Comparison of ENCODE assay signal across 15 mouse cellular contexts in the genomic region with DNA sequence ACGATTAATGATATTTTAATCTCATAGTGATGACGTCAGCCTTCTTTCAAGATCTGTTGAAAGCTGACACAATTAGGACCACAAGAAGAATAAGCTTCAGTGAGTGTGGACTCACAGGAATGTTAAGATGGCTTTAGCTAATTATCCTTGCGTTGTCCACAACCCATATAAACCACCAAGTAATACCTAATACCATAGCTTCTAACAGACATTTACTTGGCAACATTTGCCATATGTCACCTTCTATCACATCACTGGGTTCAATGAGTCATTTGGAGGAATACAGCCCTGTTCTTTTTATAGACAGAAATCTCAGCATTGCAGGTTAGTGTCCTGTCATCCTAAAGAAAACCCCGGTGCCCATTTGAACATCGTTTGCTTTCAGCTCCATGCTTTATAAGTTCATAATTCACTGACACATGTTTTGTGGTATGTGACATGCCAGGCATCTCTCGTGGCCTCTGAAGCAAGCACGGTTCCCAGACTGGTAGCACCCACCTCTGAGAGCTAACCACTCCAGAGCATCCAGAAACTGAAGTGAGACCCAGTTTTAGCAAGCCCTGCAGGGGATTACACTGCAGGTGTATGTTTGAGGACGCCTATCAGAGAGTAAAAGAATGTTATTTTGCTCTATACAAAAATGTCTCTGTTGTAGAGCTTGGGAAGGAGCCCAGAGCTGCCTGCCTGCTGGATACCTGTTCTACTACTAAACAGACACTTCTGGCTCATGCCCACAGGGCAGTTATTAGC.
DNase-seq lines count a peak whose midpoint lies in the region; ATAC-seq and TF ChIP-seq lines count a peak whose summit lies in the region.
"Had no signal": no experiment of that assay in that cellular context is flagged by ENCODE, and none has a peak within 500 bp of the region (broad histone marks: within the 10 kb centered on the region; RNA-seq: fewer than 3 reads in every experiment).

No protein-coding gene starts in this region.

- no peak overlapping the region for H3K4me2 ChIP-seq in hindbrain, postnatal 0 days (ENCODE audit: low read depth, low read length)
- H3K4me2 ChIP-seq: embryonic facial prominence, embryonic 13.5 days; limb, embryonic 15.5 days; neural tube, embryonic 12.5 days had no signal

- no peak for TF ChIP-seq CTCF in hindbrain, postnatal 0 days (IDR thresholded peaks at IDR 0.05; ENCODE audit: low read depth)
- no peak for TF ChIP-seq CTCF in Patski (IDR thresholded peaks at IDR 0.05)
- no peak for TF ChIP-seq CTCF in cerebellum, adult 2 months (IDR thresholded peaks at IDR 0.05; ENCODE audit: borderline replicate concordance, insufficient read depth, low read depth, low read length)
- TF ChIP-seq CTCF in thymus, adult 2 months (IDR thresholded peaks at IDR 0.05; ENCODE audit: borderline replicate concordance, control insufficient read depth, extremely low read depth, insufficient read depth, low read length, poor library complexity), result no peak

- no peak overlapping the region for H3K4me3 ChIP-seq in hindbrain, postnatal 0 days (ENCODE audit: low read length)
- H3K4me3 ChIP-seq in hindbrain, embryonic 10.5 days, result no peak overlapping the region
- peak overlapping the region; percentile 44 for H3K4me3 ChIP-seq in cerebellum, adult 2 months (replicated peaks; ENCODE audit: insufficient read depth, low read depth, low read length)
- no peak overlapping the region for H3K4me3 ChIP-seq in thymus, adult 2 months (ENCODE audit: control insufficient read depth, insufficient read depth, low read length)
- H3K4me3 ChIP-seq: embryonic facial prominence, embryonic 13.5 days; limb, embryonic 15.5 days; neural tube, embryonic 12.5 days had no signal

- CTCF ChIA-PET in Patski (lab: Charles Lee), result interaction anchor here (1.4 to 3.7 kb wide), 3 partner anchors 10 to 23 kb away, joined by 3 to 24 read pairs (median 4); no protein-coding TSS in a partner anchor

- H3K27ac ChIP-seq in hindbrain, postnatal 0 days, result no peak overlapping the region
- no peak overlapping the region for H3K27ac ChIP-seq in hindbrain, embryonic 10.5 days
- H3K27ac ChIP-seq in cerebellum, adult 2 months (ENCODE audit: insufficient read depth, low read length), result peak overlapping the region; percentile 87
- H3K27ac ChIP-seq in thymus, adult 2 months (ENCODE audit: control insufficient read depth, insufficient read depth, low read length), result no peak overlapping the region
- H3K27ac ChIP-seq: embryonic facial prominence, embryonic 13.5 days; kidney, postnatal 0 days; limb, embryonic 15.5 days; neural tube, embryonic 12.5 days had no signal

- H3K36me3 ChIP-seq in hindbrain, postnatal 0 days (ENCODE audit: insufficient read depth, low read length), result no peaks in the 10 kb centered on the region
- no peaks in the 10 kb centered on the region for H3K36me3 ChIP-seq in hindbrain, embryonic 10.5 days
- H3K36me3 ChIP-seq in thymus, adult 2 months (ENCODE audit: control insufficient read depth, insufficient read depth, low read length), result no peaks in the 10 kb centered on the region
- H3K36me3 ChIP-seq: embryonic facial prominence, embryonic 13.5 days; limb, embryonic 15.5 days; neural tube, embryonic 12.5 days had no signal

- peak; percentile 48 for DNase-seq in hindbrain, postnatal 0 days (ENCODE audit: low spot score)
- DNase-seq in hindbrain, embryonic 10.5 days (ENCODE audit: low spot score), result no peak
- peak; percentile 82 for DNase-seq in Patski (ENCODE audit: low read depth, low spot score)
- peak; percentile 73 to 91 for DNase-seq in cerebellum, adult 2 months
- peak; percentile 30 for DNase-seq in fibroblast of lung, adult 2 months (ENCODE audit: low read depth)
- no peak for DNase-seq in thymus, adult 2 months
- DNase-seq in kidney, adult 18-20 months, result no peak
- DNase-seq: liver, postnatal 0 days; lung, postnatal 36 days; thymus, postnatal 36 days had no signal

- no peaks in the 10 kb centered on the region for H3K27me3 ChIP-seq in hindbrain, postnatal 0 days (ENCODE audit: insufficient read depth, low read length)
- H3K27me3 ChIP-seq in hindbrain, embryonic 10.5 days (ENCODE audit: insufficient read depth, poor library complexity, severe bottlenecking), result no peaks in the 10 kb centered on the region
- H3K27me3 ChIP-seq in Patski, result no peaks in the 10 kb centered on the region
- H3K27me3 ChIP-seq in cerebellum, adult 2 months (ENCODE audit: control insufficient read depth, insufficient read depth, low read length), result no peaks in the 10 kb centered on the region
- no peaks in the 10 kb centered on the region for H3K27me3 ChIP-seq in thymus, adult 2 months (ENCODE audit: control insufficient read depth, insufficient read depth, low read length)
- H3K27me3 ChIP-seq: embryonic facial prominence, embryonic 13.5 days; limb, embryonic 15.5 days; neural tube, embryonic 12.5 days had no signal

- POLR2A ChIA-PET in Patski (lab: Charles Lee), result interaction anchor here (0.7 to 2.3 kb wide), 2 partner anchors 11 to 239 kb away, joined by 3 to 10 read pairs; no protein-coding TSS in a partner anchor

- in situ Hi-C loops in Patski (cut with MboI; ENCODE audit: low pct_unique_long_range_greater_than_20kb), result no loop called here

- no peak for TF ChIP-seq POLR2A in cerebellum, adult 2 months (IDR thresholded peaks at IDR 0.05; ENCODE audit: borderline replicate concordance, insufficient read depth, low read length)
- no peak for TF ChIP-seq POLR2A in thymus, adult 2 months (IDR thresholded peaks at IDR 0.05; ENCODE audit: control insufficient read depth, extremely low read depth, insufficient read depth, low read length, poor library complexity)

- 55% methylated on average over 8 of the region's 8 CpGs for WGBS in hindbrain, postnatal 0 days
- WGBS in hindbrain, embryonic 10.5 days, result 88% methylated on average over 8 of the region's 8 CpGs
- 11% methylated on average over 8 of the region's 8 CpGs for WGBS in cerebellum, adult 2 months
- WGBS in thymus, adult 2 months, result 88% methylated on average over 8 of the region's 8 CpGs

- 0 out of 2 replicates have a peak, but pooled peaks cover 5% of the 10 kb centered on the region for H3K4me1 ChIP-seq in hindbrain, postnatal 0 days (ENCODE audit: insufficient read depth, low read length)
- no peaks in the 10 kb centered on the region for H3K4me1 ChIP-seq in hindbrain, embryonic 10.5 days (replicated peaks)
- peaks cover 32% of the 10 kb centered on the region for H3K4me1 ChIP-seq in cerebellum, adult 2 months (ENCODE audit: control insufficient read depth, insufficient read depth, low read length)
- no peaks in the 10 kb centered on the region for H3K4me1 ChIP-seq in thymus, adult 2 months (replicated peaks; ENCODE audit: control insufficient read depth, insufficient read depth, low read length)
- H3K4me1 ChIP-seq: limb, embryonic 15.5 days; neural tube, embryonic 12.5 days had no signal

- peak; percentile 61 for ATAC-seq in hindbrain, postnatal 0 days
- ATAC-seq in Patski, result peak; percentile 86
- no peak for ATAC-seq in erythroid progenitor cell, adult 5-6 weeks (replicated peaks; ENCODE audit: low FRiP score, poor library complexity, severe bottlenecking)
- ATAC-seq: liver, postnatal 0 days had no signal

- no peak overlapping the region for H3K9ac ChIP-seq in hindbrain, postnatal 0 days (replicated peaks; ENCODE audit: low read length)
- H3K9ac ChIP-seq: embryonic facial prominence, embryonic 13.5 days; limb, embryonic 15.5 days; liver, postnatal 0 days; neural tube, embryonic 12.5 days had no signal

- no peaks in the 10 kb centered on the region for H3K9me3 ChIP-seq in hindbrain, postnatal 0 days (ENCODE audit: low read length)
- no peaks in the 10 kb centered on the region for H3K9me3 ChIP-seq in hindbrain, embryonic 10.5 days
- H3K9me3 ChIP-seq: embryonic facial prominence, embryonic 13.5 days; limb, embryonic 15.5 days; neural tube, embryonic 12.5 days had no signal

Comparison
In these comparisons a context has a peak if more than half of its experiments do, and no peak if none do; other contexts are left out.
1. DNase-seq: peak in hindbrain, postnatal 0 days (single experiment), Patski (single experiment), cerebellum, adult 2 months (2 of 2) and fibroblast of lung, adult 2 months (single experiment); none in hindbrain, embryonic 10.5 days (single experiment), thymus, adult 2 months (single experiment) and kidney, adult 18-20 months (single experiment).